Mouse (Mus musculus): ENCODE data around the gene Cd164l2.

Cd164l2 gene

DNA sequence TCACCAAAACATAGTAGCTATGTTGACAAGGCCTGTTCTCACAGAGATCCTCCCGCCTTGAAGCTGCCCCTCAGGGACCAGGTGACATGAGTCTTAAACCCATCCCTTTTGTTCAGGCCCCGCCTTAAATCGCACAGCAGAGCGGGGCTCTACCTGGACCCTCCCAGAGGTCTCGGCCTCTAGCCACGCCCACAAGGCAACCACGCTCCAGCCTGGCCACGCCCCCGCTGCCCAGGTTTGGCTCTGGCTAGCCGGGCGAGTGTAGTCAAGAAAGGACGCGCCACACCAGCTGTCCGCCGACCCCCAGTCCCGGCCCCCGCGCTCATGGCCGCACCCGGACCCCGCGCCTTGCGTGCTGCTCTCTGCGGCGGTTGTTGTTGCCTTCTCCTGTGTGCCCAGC is 8.7 kb downstream of the Cd164l2 start:
- no peak for DNase-seq (ENCODE audit: low spot score in 2 of 2)

DNA sequence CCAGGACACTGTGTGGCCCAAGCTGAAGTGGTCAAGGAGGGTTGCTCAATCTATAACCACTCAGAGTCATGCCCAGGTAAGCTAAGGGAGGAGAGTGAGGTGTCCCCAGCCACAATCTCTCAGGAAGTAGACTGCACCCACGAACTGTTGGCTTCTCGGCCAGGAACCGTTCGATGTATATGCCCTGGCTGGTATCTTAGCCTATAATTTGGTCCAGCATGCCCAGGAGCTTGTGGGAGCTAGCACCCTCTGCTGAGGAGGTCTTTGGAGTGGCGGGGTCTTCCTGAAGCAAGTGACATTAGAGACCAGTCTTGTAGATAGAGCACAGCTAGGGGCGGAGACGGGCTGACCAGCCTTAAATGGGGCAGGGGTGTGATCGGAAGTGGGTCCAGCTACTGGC is 9.8 kb downstream of the Cd164l2 start:
- no peak for DNase-seq (ENCODE audit: low spot score in 2 of 2)

DNA sequence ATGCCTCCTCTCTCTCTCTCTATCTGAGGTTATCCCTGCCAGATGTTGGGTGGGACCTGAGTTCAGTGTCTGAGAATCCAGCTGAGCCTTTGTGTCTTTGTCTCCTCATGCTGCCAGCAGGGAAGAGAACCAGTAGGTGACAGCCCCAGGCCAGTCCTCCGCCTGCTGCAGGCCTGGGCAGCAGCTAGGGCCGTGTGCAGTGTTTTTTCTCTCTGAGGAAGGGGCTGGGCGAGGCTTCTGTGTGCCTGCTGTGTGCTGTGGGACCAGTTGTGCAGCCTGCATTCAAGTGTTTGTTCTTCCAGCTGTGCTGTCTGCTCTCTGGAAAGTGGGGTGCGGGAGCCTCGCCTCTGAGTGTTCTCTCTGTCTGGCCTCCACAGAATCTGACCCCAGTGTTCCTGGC is 11.9 kb downstream of the Cd164l2 start:
- DNase-seq (ENCODE audit: low spot score in 2 of 2): no peak

DNA sequence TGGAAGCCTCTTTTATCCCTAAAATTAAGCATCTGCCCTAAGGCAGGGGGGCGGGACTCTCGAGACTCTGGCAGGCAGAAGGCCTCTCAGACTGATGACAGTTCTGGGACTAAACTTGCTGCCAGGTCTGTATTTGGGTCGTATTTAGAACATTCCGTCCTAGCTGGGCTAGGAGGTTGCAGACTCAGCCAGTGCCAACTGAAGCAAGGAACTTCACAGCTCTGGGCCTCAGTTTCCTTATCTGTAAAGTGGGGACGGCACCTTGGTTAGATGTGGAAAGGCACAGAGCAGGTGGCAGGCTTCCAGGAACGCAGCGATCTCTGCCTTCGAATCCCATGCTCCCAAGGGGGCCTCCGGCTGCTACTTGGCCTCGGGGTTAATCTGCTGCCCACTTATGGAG is 14.1 kb downstream of the Cd164l2 start:
- DNase-seq (ENCODE audit: low spot score in 2 of 2): no peak

DNA sequence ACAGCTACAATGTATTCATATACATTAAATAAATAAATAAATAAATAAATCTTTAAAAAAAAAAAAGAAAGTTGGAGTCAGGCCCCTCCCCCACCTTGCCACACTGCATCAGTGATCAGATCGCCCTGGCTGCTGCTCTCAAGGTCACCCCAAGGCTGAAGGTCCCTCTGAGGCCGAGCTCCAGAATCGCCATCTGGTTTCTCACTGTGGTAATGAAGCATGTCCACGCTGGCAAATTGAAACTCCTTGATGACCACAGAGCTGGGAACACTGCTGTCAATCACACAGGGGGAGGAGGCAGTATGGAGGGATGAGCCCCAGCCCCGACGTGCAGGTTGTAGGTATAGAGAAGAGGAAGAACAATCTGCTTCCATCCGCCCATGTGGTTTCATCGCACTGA is 15.7 kb downstream of the Cd164l2 start:
- no peak for DNase-seq (ENCODE audit: low spot score in 2 of 2)

DNA sequence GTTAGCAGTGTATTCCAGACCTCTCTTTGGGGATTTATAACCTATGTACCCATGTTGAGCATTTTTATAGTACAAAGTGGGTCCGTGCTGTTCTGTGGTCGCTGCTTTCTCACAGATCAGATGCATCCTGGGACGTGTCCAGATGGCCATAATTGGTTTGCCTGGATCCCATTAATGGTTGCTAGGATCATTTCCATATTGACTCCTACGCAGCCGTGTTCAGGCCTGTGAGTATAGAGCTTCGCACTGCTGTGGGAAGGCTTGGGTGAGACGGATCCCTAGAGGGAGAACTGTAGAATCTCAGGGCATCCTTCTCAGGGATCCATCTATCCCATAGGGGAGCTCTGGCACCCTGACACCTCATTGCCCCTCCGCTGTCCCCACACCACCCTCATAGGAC is 17.7 kb downstream of the Cd164l2 start:
- DNase-seq (ENCODE audit: low spot score in 2 of 2): no peak

DNA sequence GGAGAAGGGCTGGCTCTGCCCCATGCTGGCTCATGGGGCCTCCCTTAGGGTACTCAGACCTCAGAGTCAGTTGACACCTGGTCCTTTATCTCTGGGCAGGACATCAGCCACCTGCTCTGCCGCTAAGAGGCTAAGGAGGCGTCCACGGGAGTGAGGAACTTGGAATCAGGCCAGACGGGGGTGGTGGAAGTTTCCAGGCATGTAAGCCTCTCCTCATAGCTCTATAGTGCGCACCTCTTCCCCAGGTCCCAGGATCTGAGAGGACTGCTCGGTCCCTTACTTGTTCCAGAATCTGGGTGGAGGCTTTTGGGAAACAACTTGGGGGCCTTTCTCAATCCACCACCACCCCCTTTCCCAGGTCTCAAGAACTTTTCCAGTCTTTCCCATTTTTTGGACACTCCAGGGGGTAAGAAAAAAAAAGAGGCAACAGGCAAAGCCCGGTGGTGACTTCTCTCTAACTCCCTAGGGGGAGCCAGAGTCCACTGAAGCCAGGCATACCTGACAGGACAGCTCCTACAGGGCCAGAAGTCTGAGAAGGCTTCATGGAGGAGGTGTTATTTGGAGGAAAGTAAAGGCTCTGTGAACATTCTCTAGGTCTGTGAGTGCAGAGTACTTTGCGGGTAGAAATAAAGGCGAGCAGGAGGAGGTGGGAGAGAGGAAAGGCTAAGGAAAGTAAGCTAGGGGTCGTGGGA is 21.5 kb downstream of the Cd164l2 start:
- no peak for DNase-seq (ENCODE audit: low spot score in 2 of 2)

DNA sequence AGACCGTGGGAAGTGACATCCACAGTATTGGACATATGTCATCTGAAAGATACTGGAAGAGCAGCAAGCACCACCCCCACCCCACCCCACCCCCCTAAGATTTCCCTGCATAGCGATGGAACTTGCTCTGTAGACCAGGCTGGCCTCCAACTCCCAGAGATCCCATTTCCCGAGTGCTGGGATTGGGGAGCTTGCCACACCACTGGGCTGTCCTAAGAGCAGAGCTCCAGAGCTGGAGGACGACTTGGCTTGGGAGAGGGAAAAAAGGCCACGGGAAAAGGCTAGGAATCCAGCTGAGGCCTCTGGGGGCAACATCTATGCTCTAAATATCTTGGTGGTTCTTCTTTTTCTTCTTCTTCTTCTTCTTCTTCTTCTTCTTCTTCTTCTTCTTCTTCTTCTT is 22.8 kb downstream of the Cd164l2 start:
- DNase-seq (ENCODE audit: low spot score in 2 of 2): no peak

DNA sequence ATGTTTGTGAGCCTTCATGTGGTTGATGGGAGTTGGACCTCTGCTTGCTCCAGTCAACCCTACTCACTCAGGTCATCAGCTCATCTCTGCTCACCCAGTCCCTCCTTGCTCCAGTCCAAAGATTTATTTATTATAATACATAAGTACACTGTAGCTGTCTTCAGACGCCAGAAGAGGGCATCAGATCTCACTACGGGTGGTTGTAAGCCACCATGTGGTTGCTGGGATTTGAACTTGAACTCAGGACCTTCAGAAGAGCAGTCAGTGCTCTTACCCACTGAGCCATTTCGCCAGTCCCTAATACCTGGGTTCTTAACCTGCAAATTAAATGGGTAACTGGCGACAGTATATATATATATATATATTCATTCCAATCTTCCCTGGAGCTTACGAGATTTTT is 23.5 kb downstream of the Cd164l2 start:
- no peak for DNase-seq (ENCODE audit: low spot score in 2 of 2)

DNA sequence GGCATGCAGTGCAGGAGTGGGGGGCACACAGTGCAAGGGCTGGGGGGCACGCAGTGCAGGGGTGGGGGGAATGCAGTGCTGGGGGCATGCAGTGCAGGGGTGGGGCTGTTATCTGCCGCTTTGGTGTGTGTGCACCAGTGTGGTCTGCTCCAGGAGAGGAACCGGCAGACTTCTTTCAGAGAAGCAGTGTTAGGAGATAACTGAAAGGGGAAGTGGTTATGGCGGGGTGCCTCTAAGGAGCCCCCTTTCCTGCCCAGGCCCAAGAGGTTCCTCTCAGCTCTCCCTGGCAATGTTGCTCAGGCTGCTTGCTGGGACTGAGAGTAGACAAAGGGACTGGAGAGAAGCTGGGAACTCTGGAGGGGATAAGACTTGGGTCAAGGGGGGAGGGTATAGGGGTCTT is 26.0 kb downstream of the Cd164l2 start:
- no peak for DNase-seq (ENCODE audit: low spot score in 2 of 2)

DNA sequence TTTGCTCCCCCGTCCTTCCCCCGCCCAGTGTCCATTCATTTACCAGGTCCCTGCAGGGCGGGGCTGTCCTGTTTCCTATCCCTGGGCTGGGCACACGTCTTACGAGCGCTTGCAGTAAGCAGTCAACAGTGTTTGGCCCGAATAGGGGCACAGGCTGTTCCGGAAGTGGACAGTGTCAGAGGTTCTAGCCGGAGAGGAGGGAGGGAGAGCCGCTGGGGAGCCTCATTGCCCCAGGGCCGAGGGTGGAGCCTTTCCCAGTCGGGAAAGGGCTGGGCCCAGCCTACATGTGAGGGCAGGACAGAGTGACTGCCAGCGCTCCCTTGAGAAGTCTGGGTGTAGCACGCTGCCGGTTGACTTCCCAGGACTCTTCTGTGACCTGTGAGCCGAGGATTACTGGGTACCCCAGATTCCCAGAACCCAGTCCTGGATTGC is 28.6 kb downstream of the Cd164l2 start, which contains the start of gene Map3k6:
Map3k6 (plus strand) TSS at position 329 of the 432 bp plus-strand sequence.
- DNase-seq (ENCODE audit: low spot score in 2 of 2): no peak

DNA sequence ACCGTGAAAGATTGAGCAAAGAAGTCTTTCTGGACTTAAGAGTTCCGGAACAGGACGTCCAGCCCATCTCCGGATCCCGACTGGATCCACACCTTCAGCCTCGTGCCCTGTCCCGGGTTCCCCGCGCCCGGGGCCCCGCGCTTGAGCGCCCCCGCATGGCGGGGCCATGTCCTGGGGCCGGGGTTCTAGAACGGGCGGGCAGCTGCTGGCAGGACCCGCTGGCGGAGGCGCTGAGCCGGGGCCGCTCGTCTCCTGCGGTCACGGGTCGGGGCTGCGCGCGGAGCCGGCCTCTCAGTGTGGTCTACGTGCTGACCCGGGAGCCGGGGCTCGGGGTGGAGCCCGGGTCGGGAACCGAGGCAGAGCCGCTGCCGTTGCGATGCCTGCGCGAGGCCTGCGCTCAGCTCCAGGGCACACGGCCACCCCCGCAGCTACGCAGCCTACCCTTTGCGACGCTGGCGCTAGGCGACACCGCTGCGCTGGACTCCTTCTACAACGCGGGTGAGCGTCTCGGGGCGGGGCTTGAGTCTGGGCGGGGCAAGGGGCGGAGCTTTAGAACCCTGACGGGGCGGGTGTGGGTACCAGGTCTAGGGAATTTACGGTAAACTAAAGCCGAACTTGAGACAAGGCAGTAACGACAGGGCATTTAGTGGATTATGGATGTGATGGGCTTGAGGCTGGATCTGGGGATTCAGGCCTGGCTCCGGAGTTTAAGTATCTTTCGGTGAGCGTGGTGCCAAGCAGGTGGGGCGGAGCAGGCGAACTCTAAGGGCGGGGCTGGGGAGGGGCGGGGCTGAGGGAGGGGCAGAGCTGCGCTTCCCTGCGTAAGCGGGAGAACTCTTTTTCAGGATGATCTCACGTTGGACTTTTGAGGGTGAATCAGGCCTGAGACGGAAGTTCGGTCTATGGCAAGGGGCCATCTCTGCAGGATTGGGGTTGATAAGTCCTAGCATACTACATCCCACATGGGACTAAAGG is 29.3 kb downstream of the Cd164l2 start:
- DNase-seq (ENCODE audit: low spot score in 2 of 2): peak; percentile 76 to 78

DNA sequence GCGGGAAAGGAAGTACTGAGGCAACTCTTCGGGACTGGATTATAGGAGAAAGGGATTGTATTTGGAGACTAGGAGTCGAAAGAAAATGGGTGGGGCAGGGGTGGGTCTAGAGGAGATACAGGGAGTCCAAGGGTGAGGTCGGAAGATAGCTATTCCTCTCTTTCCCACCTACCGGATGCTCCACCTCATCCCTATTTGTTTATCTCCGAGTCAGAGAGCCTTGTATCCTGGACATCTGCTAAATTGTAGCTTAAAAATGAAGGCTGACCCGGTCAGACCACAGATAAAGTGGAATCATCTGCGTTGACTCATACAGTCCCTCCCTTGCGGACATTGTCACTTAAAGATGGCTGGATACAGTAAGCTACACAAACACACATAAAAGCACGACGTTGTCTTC is 30.0 kb downstream of the Cd164l2 start:
- no peak for DNase-seq (ENCODE audit: low spot score in 2 of 2)

DNA sequence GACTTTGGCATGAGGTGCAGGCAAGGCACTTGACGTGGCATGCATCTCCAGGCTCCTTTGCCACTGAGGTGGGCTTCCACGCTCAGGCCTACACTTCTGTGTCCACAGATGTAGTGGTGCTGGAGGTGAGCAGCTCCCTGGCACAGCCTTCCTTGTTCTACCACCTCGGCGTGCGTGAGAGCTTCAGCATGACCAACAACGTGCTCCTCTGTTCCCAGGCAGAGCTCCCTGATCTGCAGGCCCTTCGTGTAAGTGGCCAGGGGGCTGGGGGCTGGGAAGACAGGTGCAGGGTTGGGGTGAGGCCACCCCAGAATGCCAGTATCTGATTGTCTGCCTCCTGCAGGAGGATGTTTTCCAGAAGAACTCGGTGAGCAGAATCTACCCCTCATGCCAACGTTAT is 30.8 kb downstream of the Cd164l2 start:
- no peak for DNase-seq (ENCODE audit: low spot score in 2 of 2)

DNA sequence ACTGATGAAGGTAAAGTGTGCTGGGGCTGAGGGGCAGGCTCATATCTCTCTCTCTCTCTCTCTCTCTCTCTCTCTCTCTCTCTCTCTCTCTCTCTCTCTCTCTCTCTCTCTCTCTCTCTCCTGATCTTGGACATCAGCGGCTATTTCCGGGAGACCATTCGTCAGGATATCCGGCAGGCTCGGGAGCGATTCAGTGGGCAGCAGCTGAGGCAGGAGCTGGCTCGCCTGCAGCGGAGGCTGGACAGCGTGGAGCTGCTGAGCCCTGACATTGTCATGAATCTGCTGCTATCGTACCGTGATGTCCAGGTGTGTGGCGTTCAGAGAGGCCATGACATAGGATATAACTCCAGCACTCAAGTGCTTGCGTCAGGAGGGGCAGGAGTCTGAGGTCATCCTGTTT is 31.6 kb downstream of the Cd164l2 start:
- no peak for DNase-seq (ENCODE audit: low spot score in 2 of 2)

DNA sequence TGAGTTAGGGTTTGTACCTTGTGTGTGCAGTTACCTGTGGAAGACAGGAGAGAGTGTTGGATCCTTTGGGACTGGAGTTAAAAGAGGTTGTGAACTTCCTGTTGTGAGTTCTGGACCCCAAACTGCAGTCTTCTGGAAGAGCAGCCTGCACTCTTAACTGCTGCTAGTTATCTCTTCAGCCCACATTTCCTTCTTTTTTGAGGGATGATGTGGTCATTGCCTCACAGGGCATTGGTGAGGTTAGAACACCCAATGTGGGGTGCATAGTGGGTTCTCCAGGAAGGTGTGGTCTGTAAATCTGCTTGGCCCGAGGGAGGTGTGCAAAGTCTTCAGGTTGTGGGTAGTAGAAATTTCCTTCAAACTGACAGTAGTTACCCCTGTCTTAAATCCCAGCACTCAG is 32.4 kb downstream of the Cd164l2 start:
- no peak for DNase-seq (ENCODE audit: low spot score in 2 of 2)

DNA sequence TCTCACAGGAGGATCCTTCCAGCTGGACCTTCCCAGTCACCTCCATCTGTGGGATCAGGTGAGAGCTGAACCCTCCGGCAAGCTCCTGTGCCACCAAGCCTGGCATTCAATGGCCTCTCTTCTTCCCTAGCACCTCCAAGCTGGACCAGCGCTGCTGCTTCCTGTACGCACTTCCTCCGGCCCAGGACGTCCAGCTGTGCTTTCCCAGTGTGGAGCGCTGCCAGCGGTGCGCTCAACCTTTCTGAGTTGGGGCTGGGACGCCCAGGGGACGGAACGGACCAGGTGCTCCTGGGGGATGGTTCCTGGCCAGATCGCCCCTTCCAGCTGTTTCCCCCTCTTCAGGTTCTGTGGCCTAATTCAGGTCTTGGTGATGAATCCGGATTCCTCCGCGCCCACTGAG is 35.1 kb downstream of the Cd164l2 start:
- no peak for DNase-seq (ENCODE audit: low spot score in 2 of 2)

DNA sequence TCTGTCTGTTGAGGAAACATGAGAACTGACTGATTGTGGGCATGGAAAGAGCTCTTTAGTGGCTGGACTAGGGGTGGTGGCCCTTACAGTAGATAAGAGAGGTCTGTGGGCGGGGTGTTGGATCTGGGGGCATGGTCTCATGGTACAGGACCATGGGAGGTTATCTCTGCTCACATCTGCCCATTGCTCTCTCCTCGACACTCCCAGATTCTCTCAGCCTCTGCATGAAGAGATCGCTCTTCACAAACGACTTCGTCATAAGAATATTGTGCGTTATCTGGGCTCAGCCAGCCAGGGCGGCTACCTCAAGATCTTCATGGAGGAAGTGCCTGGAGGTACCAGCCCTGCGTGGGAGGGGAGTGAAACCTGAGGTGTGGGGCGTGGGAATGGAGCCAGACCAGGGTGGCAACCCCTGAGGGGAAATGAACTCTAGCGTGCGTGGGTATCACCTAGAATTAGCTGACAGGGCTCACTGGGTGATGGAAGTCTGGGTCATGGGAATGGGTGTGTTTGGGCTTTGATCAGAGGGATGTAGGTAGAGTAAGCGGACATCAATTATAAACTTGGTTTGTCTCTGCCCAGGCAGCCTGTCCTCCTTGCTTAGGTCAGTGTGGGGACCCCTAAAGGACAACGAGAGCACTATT is 36.0 kb downstream of the Cd164l2 start:
- no peak for DNase-seq (ENCODE audit: low spot score in 2 of 2)

DNA sequence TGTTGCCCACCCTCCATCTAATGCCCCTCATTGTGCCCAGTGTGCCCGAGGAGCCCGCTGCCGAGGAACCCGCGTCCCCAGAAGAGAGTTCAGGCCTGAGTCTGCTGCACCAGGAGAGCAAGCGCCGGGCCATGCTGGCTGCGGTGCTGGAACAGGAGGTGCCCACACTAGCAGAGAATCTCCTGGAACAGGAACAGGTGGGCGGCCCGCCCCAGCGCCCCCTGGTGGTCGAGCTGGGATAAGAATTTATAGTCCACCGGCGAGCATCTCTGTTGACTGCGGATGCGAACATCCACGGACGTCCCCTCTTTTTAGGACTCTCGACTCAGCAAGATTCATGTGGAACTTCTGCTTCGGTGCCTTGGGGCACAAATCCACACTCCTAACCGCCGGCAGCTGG is 38.7 kb downstream of the Cd164l2 start:
- DNase-seq (ENCODE audit: low spot score in 2 of 2): peak; percentile 70 to 75

DNA sequence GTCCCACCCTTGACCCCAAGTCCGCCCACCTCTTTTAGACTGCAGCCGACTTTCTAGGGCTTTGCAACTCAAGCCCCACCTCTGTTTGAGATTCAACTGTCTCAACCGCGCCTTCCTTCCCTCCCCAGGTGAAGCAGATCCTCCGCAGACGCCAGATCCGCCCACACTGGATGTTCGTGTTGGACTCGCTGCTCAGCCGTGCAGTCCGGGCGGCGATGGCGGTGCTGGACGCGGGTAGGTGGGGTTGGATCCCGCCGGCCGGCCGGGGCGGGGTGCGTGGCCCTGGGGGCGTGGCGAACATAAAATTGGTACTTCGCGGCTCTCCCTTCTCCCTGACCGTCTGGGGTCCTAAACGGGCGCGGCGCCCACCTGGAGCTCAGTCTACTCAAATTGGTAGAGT is 39.3 kb downstream of the Cd164l2 start:
- DNase-seq (ENCODE audit: low spot score in 2 of 2): no peak

DNA sequence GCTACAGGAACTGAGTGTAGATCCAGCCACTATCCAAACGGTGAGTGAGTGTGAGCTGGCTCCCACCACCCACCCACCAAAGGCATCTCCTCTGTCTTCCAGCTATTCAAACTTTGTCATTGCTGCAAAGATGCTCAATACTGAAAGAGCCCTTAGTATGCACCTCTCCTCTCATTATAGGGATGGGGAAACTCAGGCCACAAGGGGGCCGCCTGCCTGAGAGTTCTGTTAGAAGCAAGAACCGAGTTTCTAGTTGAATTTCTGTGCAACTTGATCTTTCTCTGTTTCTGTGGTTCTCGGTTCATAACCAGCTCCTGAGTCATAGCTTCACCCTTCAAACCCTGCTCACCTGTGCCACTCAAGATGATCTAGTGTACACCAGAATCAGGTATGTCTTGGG is 40.2 kb downstream of the Cd164l2 start:
- no peak for DNase-seq (ENCODE audit: low spot score in 2 of 2)

DNA sequence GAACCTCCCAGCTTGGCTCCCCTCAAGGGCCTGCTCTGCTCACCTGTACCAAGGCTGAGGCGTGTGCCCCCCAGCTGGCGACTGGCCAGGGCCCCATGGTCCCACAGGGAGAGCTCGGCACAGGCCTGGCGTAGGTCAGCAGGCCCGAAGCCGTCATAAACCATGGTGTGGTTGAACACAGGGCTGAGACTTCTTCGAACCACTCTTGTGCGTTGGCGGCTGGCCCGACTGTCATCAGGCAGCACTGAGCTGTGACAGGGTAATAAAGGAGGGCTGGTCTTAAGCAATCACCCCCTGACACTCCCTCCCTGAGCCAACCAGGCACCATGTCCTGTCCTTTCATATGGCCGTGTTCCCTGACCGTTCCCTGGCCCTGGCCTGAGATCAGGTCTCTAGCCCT is 41.5 kb downstream of the Cd164l2 start:
- DNase-seq (ENCODE audit: low spot score in 2 of 2): no peak

DNA sequence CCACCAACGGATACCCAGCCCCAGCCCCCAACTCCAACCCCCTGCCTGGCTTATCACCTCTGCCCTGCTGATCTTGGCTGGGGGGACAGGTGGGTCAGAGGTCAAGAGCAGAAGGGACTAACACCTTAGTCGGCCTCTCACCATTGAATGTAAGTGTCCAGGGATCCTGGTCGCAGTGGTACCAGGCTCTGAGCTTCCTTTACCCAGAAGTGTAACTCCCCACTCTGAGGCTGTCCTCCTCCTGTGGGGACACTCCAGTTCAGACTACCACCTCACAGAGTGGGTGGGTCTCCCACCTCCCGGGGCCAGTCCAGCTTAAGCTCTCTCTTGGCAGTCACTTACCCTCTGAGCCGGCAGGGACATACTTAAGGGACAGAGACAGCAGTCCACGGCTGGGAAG is 43.5 kb downstream of the Cd164l2 start:
- no peak for DNase-seq (ENCODE audit: low spot score in 2 of 2)

Measured in frontal cortex, postnatal 25 days (tissue).